Mouse (Mus musculus) limb, embryonic 13.5 days (tissue): ENCODE data around the gene Aes. TPM values are rescaled to one million over a fixed set of nuclear protein-coding genes. Genes with fewer than 3 reads are reported as not detected.

Source experiments
- ATAC-seq: fragments of 200-750 bp; cut with Nextera tagmentation; 2 replicates; pipeline ENCODE4 v1.8.0; 2017; ENCODE audit warnings: low read depth, moderate number of reproducible peaks, moderate TSS enrichment; ENCODE audit not compliant: low FRiP score
- H3K27ac ChIP-seq: fragments of 300-500 bp; sonication (generic); 2 replicates; pipeline ENCODE4 v1.5.1; 2015; ENCODE audit warnings: inconsistent platforms, mild to moderate bottlenecking, moderate library complexity
- H3K27me3 ChIP-seq: fragments of 300-500 bp; sonication (generic); 2 replicates; pipeline ENCODE4 v1.6.1; 2015; ENCODE audit warnings: mild to moderate bottlenecking, inconsistent platforms
- H3K36me3 ChIP-seq: fragments of 300-500 bp; sonication (generic); 2 replicates; pipeline ENCODE4 v1.6.1; 2015; ENCODE audit warnings: inconsistent platforms, mild to moderate bottlenecking, moderate library complexity
- H3K4me1 ChIP-seq: fragments of 300-500 bp; sonication (generic); 2 replicates; pipeline ENCODE4 v1.6.1; 2015; ENCODE audit warnings: inconsistent platforms
- H3K4me2 ChIP-seq: fragments of 300-500 bp; sonication (generic); replicated peaks from 2 replicates; pipeline ENCODE4 v1.6.1; 2015; ENCODE audit warnings: inconsistent platforms, mild to moderate bottlenecking, moderate library complexity
- H3K4me3 ChIP-seq: fragments of 300-500 bp; sonication (generic); 2 replicates; pipeline ENCODE4 v1.5.1; 2015; ENCODE audit warnings: moderate library complexity, mild to moderate bottlenecking, inconsistent platforms
- H3K9ac ChIP-seq: fragments of 300-500 bp; sonication (generic); 2 replicates; pipeline ENCODE4 v1.6.1; 2015; ENCODE audit warnings: mild to moderate bottlenecking, inconsistent platforms
- H3K9me3 ChIP-seq: fragments of 300-500 bp; sonication (generic); 2 replicates; pipeline ENCODE4 v1.6.1; 2016; ENCODE audit warnings: inconsistent platforms
- WGBS: fragments of 180-500 bp; shearing (Covaris S2); methylation state at CpG from one replicate; pipeline ENCODE4 v1.1.7; 2015; 5-methylcytosine and 5-hydroxymethylcytosine counted together
- polyA plus RNA-seq: library from polyadenylated mRNA; unstranded; fragments of >200 nt; fragmentation: Nextera tagmentation; extraction: Ambion mirVana; gene quantifications from 2 replicates; pipeline ENCODE4 v1.2.1, GENCODE M21; 2015

Gene Aes
- polyA plus RNA-seq, 1 experiment from 2014 or later = 492 TPM

DNA sequence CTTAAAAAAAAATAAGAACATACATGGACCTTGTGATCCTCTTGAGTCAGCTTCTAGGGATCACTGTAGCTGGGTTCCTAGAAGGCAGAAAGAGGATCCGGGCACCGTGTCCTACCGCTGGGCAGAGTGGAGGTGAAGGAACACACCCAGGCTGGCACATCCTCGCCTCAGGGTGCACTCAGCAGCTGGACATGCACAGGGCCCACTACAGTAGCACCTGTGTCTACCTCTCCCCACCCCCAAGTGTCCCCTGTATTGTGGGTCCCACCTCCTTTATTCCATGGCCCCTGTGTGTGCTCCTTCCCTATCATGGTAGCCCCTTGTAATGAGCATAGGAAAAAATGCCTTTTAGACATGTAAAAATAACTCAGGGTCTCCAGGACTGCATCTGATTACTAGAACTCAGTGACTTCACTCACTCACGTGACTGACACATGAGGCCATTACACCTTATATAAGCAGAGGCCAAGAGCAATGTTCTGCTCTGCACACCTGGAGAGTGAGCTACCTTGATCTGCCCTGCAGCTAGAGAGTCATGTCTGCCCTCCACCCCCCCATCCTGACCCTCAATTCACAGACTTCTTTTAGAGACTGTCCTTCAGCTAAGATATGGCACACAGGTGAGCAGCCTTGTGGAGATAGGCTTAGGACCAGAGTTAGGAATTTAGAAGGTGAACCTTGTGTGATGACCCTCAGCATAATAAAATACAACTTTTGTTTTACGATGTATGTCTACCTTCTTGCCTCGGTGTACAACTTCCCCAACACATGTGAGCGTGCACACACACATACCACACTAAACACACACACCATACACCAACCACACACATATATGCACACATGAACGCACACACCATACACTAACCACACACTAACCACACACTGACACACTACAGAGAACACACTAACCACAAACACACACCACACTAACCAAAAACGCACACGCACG is 45.0 kb downstream of the Aes start:
- peak overlapping the region; percentile 39; the same call in 1 of the 2 replicates for H3K9ac ChIP-seq
- peaks cover 57% of the 10 kb centered on the region for H3K4me1 ChIP-seq
- H3K9me3 ChIP-seq = no peaks in the 10 kb centered on the region
- WGBS = 72% methylated on average over 12 of the region's 12 CpGs
- ATAC-seq = 0 out of 2 replicates have a peak, but pooled peaks have one; percentile 0
- 0 out of 2 replicates have a peak, but pooled peaks cover 10% of the 10 kb centered on the region for H3K36me3 ChIP-seq
- no peaks in the 10 kb centered on the region for H3K27me3 ChIP-seq
- peak overlapping the region; percentile 17 for H3K4me3 ChIP-seq
- peak overlapping the region; percentile 84; the same call in 1 of the 2 replicates for H3K27ac ChIP-seq
- peak overlapping the region; percentile 82 for H3K4me2 ChIP-seq

DNA sequence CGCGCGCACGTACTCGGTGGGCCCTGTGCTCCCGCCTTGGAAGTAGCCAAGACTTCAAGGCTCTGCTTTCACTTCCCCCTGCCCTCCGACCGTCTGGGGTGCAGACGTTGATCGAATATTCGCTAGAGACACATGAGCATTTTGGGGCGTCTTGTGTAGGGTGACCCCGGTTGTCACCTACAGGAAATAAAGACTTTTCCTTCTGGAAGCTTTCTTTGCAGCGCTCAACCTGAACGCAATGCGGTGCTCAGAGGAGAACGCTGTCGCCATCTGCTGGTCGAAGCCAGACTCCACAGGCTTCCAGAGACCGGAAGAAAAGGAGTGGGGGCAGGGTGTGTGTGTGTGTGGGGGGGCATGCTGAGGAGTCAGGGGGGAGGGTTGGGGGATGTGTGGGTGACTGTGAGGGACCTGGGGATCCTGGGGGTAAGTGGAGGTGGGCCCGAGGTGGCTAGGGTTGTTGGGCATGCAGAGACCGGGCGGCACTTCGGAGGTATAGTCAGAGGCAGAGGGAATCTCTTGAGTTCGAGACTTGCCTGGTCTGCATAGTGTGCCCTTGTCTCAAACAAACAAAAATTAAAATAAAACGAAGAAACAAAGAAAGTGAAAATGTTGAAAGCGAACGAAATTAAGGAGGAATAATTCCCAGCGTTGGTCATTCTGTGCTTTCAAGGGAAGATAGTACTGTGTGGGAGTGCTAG is 45.8 kb downstream of the Aes start:
- H3K27ac ChIP-seq = peak overlapping the region; percentile 84
- no peaks in the 10 kb centered on the region for H3K9me3 ChIP-seq
- H3K4me2 ChIP-seq = peak overlapping the region; percentile 82
- H3K36me3 ChIP-seq = 0 out of 2 replicates have a peak, but pooled peaks cover 10% of the 10 kb centered on the region
- ATAC-seq = peak; percentile 42
- peaks cover 50% of the 10 kb centered on the region for H3K4me1 ChIP-seq
- H3K27me3 ChIP-seq = no peaks in the 10 kb centered on the region
- H3K9ac ChIP-seq = peak overlapping the region; percentile 39
- peak overlapping the region; percentile 53 for H3K4me3 ChIP-seq
- WGBS = 20% methylated on average over 29 of the region's 29 CpGs

DNA sequence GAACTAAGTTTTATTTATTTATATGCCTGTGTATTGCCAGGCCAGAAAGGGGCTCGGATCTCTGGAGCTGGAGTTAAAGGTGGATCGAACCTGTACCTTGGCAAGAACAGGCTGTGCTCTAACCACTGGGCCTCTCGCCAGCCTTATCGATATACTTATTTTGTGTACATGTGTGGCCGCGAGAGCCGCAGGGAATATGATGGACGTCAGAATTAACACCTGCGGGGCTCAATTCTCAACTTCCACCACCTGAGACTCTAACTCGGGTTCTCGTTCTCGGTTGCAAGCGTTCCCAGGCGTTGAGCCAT is 46.3 kb downstream of the Aes start:
- Histone ChIP-seq H3K9me3 (no peaks in the 10 kb centered on the region), H3K27me3 (no peaks in the 10 kb centered on the region), H3K36me3 (0 out of 2 replicates have a peak, but pooled peaks cover 10% of the 10 kb centered on the region), H3K27ac (peak overlapping the region; percentile 84), H3K4me3 (peak overlapping the region; percentile 53), H3K4me1 (peaks cover 45% of the 10 kb centered on the region), H3K4me2 (peak overlapping the region; percentile 82), H3K9ac (peak overlapping the region; percentile 37; the same call in 1 of the 2 replicates)
- ATAC-seq = no peak
- WGBS = 3% methylated on average over 14 of the region's 14 CpGs

DNA sequence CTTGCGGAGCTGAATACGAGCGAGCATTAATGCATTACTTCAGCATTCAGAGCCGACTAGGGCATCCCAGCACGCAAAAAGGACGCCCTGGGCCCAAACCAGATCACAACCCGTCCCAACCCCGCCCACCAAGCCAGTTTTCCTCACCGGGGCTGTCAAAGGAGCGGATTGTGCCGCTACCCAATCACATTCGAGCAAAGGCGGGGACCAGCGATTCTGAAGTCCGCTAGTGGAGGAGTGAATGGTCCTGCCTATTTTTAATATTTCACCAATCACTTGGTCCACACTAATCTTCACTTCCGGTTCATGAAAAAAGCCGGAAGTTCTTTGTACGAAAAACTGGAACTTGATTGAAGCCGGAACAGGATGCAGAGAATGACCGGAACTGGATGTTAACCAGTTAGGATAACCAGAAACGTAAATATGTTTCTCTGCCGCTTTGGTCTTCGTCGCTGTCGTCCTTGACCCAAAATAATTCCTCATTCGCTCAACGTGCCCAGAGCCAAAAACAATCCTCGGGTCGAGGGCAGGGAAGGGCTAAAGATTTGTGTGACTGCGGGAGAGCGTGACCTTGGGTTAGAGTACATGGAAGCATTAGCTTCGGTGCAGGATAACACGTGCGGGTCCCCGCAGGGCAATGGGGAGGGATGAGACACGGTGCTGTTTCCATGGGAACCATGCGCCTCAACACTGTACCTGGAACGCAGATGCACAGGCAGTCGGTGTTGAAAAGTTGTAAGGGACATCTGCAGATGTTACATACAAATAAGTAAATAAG is 46.9 kb downstream of the Aes start, which contains the start of gene BC025920:
TSS of gene BC025920 (plus strand) at position 297 of the 778 bp plus-strand sequence.
- Histone ChIP-seq H3K4me3 (peak within 1 kb of the TSS; percentile 53), H3K27me3 (no peaks in the 10 kb centered on the region), H3K36me3 (0 out of 2 replicates have a peak, but pooled peaks cover 10% of the 10 kb centered on the region), H3K9ac (peak within 1 kb of the TSS; percentile 66), H3K27ac (peak within 1 kb of the TSS; percentile 85), H3K4me1 (peaks cover 42% of the 10 kb centered on the region), H3K9me3 (peaks cover 4% of the 10 kb centered on the region), H3K4me2 (peak within 1 kb of the TSS; percentile 82)
- WGBS = under 1% methylated on average over 39 of the region's 39 CpGs
- peak; percentile 90 for ATAC-seq

DNA sequence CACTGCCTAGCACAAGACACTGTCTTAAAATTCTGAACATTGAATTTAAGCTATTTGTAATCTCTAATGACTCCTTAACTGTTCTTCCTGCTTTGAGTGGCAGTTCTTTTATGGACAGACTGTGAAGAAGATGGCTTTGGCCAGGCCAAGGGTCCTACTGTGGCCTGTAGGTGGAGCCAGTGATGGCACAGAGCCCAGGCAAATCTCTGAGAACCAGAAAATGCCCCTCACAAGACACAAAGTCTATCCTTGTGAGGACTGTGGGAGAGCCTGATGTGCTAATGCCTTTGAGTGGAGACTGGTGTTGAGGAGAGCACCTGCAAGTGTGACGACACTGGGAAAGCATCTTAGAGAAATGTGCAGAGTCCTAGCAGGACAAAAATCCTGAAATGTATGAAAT is 49.0 kb downstream of the Aes start:
- no peak for ATAC-seq
- H3K27me3 ChIP-seq = no peaks in the 10 kb centered on the region
- H3K4me2 ChIP-seq = no peak overlapping the region
- no peak overlapping the region for H3K4me3 ChIP-seq
- 94% methylated on average over 1 of the region's 1 CpGs for WGBS
- H3K36me3 ChIP-seq = 0 out of 2 replicates have a peak, but pooled peaks cover 10% of the 10 kb centered on the region
- peaks cover 24% of the 10 kb centered on the region for H3K4me1 ChIP-seq
- H3K27ac ChIP-seq = no peak overlapping the region
- H3K9ac ChIP-seq = no peak overlapping the region
- peaks cover 8% of the 10 kb centered on the region for H3K9me3 ChIP-seq

DNA sequence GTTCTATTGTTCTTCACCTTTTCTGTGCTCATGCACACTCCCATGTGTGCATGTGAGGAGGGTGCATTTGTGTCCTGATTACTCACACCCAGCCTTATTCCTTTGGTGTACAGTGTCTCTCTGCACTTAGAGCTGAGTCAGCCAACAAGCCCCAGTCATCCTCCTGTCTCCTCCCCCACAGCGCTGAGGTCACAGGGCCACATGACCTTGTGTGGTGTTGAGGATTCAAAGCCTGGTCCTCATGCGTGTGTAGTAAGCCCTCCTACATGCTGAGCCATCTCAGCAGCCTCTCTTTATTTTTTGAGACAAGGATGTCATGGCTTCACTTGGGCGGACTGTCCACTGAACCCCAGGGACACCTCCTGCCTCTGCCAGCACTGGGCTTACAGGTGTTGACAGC is 53.5 kb downstream of the Aes start:
- Histone ChIP-seq H3K27ac (no peak overlapping the region), H3K27me3 (no peaks in the 10 kb centered on the region), H3K4me1 (peaks cover 19% of the 10 kb centered on the region), H3K9me3 (peaks cover 8% of the 10 kb centered on the region), H3K4me3 (no peak overlapping the region), H3K9ac (no peak overlapping the region), H3K4me2 (no peak overlapping the region), H3K36me3 (0 out of 2 replicates have a peak, but pooled peaks cover 8% of the 10 kb centered on the region)
- WGBS = 73% methylated on average over 3 of the region's 3 CpGs
- no peak for ATAC-seq

DNA sequence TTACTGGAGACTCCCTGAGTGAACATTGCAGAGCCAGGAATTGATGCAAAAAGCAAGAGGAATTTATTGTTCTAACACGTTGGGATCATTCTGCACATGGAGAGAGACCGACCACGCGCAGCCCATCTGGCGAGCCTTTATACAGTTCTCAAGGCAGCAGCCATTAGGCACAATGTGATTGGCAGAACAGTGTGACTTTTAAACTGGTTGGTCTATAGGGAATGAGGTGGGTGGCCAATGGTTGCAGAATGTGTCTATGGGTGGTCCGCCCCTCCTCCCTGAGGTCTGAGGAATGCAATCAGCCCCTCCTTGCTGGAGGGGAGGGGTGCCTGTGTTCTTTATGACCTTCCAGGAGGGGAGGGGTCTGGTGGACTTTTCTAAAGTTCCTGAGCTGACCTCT is 56.2 kb downstream of the Aes start:
- H3K27me3 ChIP-seq = no peaks in the 10 kb centered on the region
- whole genome bisulfite sequencing = 28% methylated on average over 6 of the region's 6 CpGs
- peak overlapping the region; percentile 21 for H3K4me2 ChIP-seq
- no peak overlapping the region for H3K4me3 ChIP-seq
- peaks cover 8% of the 10 kb centered on the region for H3K36me3 ChIP-seq
- H3K9me3 ChIP-seq = peaks cover 8% of the 10 kb centered on the region
- peak overlapping the region; percentile 49 for H3K27ac ChIP-seq
- peaks cover 19% of the 10 kb centered on the region for H3K4me1 ChIP-seq
- peak; percentile 80 for ATAC-seq
- H3K9ac ChIP-seq = no peak overlapping the region

Other genes with a start within 250 kb of the Aes start
- 41.8 and 42.3 TPM in 2 replicates for gene Cactin, start 238.4 kb upstream of the Aes start, polyA plus RNA-seq
- gene Tbxa2r, start 230.8 kb upstream of the Aes start, polyA plus RNA-seq = 5.2 and 7.8 TPM in 2 replicates
- gene Gipc3, start 216.2 kb upstream of the Aes start, polyA plus RNA-seq = 0.06 TPM in 1 of 2 replicates, not detected in the other
- 106 and 109 TPM in 2 replicates for gene Hmg20b, start 209.0 kb upstream of the Aes start, polyA plus RNA-seq
- gene Mfsd12, start 202.0 kb upstream of the Aes start, polyA plus RNA-seq = 12.2 and 13.6 TPM in 2 replicates
- gene 4930404N11Rik, start 193.7 kb upstream of the Aes start, polyA plus RNA-seq = 0.97 and 1.0 TPM in 2 replicates
- gene Fzr1, start 181.0 kb upstream of the Aes start, polyA plus RNA-seq = 111 and 112 TPM in 2 replicates
- 72.7 and 79.4 TPM in 2 replicates for gene Dohh, start 175.1 kb upstream of the Aes start, polyA plus RNA-seq
- 3.3 and 4.0 TPM in 2 replicates for gene Gm48551, start 175.0 kb upstream of the Aes start, polyA plus RNA-seq
- gene Gm48552, start 170.5 kb upstream of the Aes start, polyA plus RNA-seq = 1.7 and 1.9 TPM in 2 replicates
- 4.2 and 4.7 TPM in 2 replicates for gene Smim24, start 166.4 kb upstream of the Aes start, polyA plus RNA-seq
- gene Nfic, start 103.9 kb upstream of the Aes start, polyA plus RNA-seq = 77.2 and 82.8 TPM in 2 replicates
- 1.6 TPM in 2 replicates for gene Celf5, start 76.8 kb upstream of the Aes start, polyA plus RNA-seq
- gene Ncln, start 63.1 kb upstream of the Aes start, polyA plus RNA-seq = 98.0 and 102 TPM in 2 replicates
- 0.28 and 0.53 TPM in 2 replicates for gene S1pr4, start 59.4 kb upstream of the Aes start, polyA plus RNA-seq
- 1.6 and 1.9 TPM in 2 replicates for gene Gna15, start 35.3 kb upstream of the Aes start, polyA plus RNA-seq
- 89.8 and 89.9 TPM in 2 replicates for gene Gna11, start 14.3 kb upstream of the Aes start, polyA plus RNA-seq
- gene Tle2, start 15.1 kb downstream of the Aes start, polyA plus RNA-seq = 68.8 and 69.8 TPM in 2 replicates
- gene Tle6, start 41.6 kb downstream of the Aes start, polyA plus RNA-seq = 13.8 and 18.4 TPM in 2 replicates
- gene BC025920, start 46.8 kb downstream of the Aes start, polyA plus RNA-seq = 1.3 and 1.5 TPM in 2 replicates
- 60.3 and 61.9 TPM in 2 replicates for gene Sirt6, start 68.3 kb downstream of the Aes start, polyA plus RNA-seq
- gene Ankrd24, start 69.1 kb downstream of the Aes start, polyA plus RNA-seq = 11.6 and 12.1 TPM in 2 replicates
- gene Gm10778, start 89.6 kb downstream of the Aes start, polyA plus RNA-seq = 5.1 and 5.3 TPM in 2 replicates
- 15.2 and 16.1 TPM in 2 replicates for gene Zfp433, start 145.3 kb downstream of the Aes start, polyA plus RNA-seq
- 10.3 and 11.7 TPM in 2 replicates for gene Gm3055, start 211.7 kb downstream of the Aes start, polyA plus RNA-seq